Mouse (Mus musculus): ENCODE data around the gene Myo16.

GRCm38 (mm10) chr8:10562636-10563035, 408.9 kb downstream of the Myo16 start:
- TF ChIP-seq CTCF (conservative IDR thresholded peaks at IDR 0.05; ENCODE audit: insufficient read depth, insufficient read length, low read depth, low read length): no peak
- TF ChIP-seq POLR2A (IDR thresholded peaks at IDR 0.05; ENCODE audit: low read depth, low read length): no peak

All from kidney, adult 2 months (tissue).